Mouse (Mus musculus) MEL (cell line): Measurements from ENCODE around the gene Ctns.

Source experiments
- ELF1 ChIP-seq: IDR thresholded peaks from 2 replicates; pipeline ENCODE4 v1.6.1; 2014; ENCODE audit warnings: low read depth, mild to moderate bottlenecking, inconsistent platforms, low read length, improper control_type of control experiment, moderate library complexity
- EP300 ChIP-seq, 2 experiments: IDR thresholded peaks; 2 replicates each; pipeline ENCODE4 v1.6.1; 2011; ENCODE audit warnings: improper control_type of control experiment in 2 of 2, low read length in 2 of 2, low read depth in 1 of 2, mild to moderate bottlenecking in 1 of 2
- JUND ChIP-seq: IDR thresholded peaks from 2 replicates; pipeline ENCODE4 v1.6.1; 2011; ENCODE audit warnings: low read depth, mild to moderate bottlenecking, improper control_type of control experiment, low read length
- MYC ChIP-seq: IDR thresholded peaks from 2 replicates; pipeline ENCODE4 v1.6.1; 2011; ENCODE audit warnings: low read depth, mild to moderate bottlenecking, low read length, improper control_type of control experiment, moderate library complexity
- POLR2A ChIP-seq, 2 experiments: IDR thresholded peaks; 2 replicates each; pipeline ENCODE4 v1.6.1; 2011 to 2012; ENCODE audit warnings: low read length in 2 of 2, mild to moderate bottlenecking in 2 of 2, control low read depth in 1 of 2, improper control_type of control experiment in 1 of 2, low read depth in 1 of 2, moderate library complexity in 1 of 2; ENCODE audit not compliant: control insufficient read depth in 1 of 2, insufficient read depth in 1 of 2, poor library complexity in 1 of 2
- POLR2AphosphoS2 ChIP-seq: IDR thresholded peaks from 2 replicates; pipeline ENCODE4 v1.6.1; 2011; ENCODE audit warnings: low read length, improper control_type of control experiment
- ZKSCAN1 ChIP-seq: IDR thresholded peaks from 2 replicates; pipeline ENCODE4 v1.6.1; 2012; ENCODE audit warnings: low read depth, mild to moderate bottlenecking, inconsistent platforms, low read length, improper control_type of control experiment, moderate library complexity

DNA sequence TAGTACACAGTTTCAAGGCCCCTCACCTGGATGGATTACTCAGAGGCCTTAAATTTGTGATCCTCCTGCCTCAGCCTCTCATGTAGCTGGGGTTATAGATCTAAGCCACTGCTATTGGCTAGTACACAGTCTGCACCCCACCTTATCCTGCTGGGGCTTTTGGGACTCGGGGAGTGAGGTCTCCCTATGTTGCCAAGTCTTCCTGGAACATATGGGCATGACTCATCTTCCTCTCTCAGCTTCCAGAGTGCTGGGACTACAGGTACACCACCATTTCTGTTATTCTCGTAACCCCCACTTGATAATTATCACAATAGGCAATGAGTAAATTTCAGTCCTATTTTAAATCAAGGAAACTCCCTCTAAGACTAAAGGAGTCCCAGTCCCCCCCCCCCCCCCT lies 4.4 kb downstream of the Ctns start:
- TF ChIP-seq ZKSCAN1: no peak
- no peak for TF ChIP-seq JUND
- no peak for TF ChIP-seq MYC
- TF ChIP-seq ELF1: no peak
- no peak for TF ChIP-seq POLR2AphosphoS2
- TF ChIP-seq EP300 (IDR thresholded peaks at IDR 0.05; ENCODE audit: low read depth in 1 of 2, low read length in 2 of 2): no peak
- TF ChIP-seq POLR2A (IDR thresholded peaks at IDR 0.05; ENCODE audit: control insufficient read depth in 1 of 2, insufficient read depth in 1 of 2, low read depth in 1 of 2, low read length in 2 of 2, poor library complexity in 1 of 2): no peak
